Mouse (Mus musculus) MEL (cell line): ENCODE data around the gene Ccn1. TPM values are rescaled to one million over a fixed set of nuclear protein-coding genes. Genes with fewer than 3 reads are reported as not detected.

ENCODE experiments used
- DNase-seq: peaks from one replicate; pipeline ENCODE4 v3.0.0; 2011; ENCODE audit warnings: low read depth, low spot score
- H3K27ac ChIP-seq: 2 replicates; pipeline ENCODE4 v1.5.1; 2012; ENCODE audit warnings: low read depth, mild to moderate bottlenecking, control low read depth, low read length, moderate library complexity; ENCODE audit not compliant: control insufficient read depth
- H3K27me3 ChIP-seq, 2 experiments: fragments of 150-350 bp in 1 of 2; sonication (generic) in 1 of 2; 2 replicates each; pipeline ENCODE4 v1.6.1; 2012; ENCODE audit warnings: low read length in 2 of 2, mild to moderate bottlenecking in 2 of 2, improper control_type of control experiment in 1 of 2, moderate library complexity in 1 of 2; ENCODE audit not compliant: insufficient read depth in 2 of 2, control insufficient read depth in 1 of 2
- H3K36me3 ChIP-seq, 2 experiments: 2 replicates each; pipeline ENCODE4 v1.6.1; 2012 to 2014; ENCODE audit warnings: low read length in 2 of 2, improper control_type of control experiment in 1 of 2, inconsistent platforms in 1 of 2, mild to moderate bottlenecking in 1 of 2; ENCODE audit not compliant: insufficient read depth in 2 of 2, control insufficient read depth in 1 of 2
- H3K4me1 ChIP-seq, 2 experiments: fragments of 150-350 bp in 1 of 2; sonication (generic) in 1 of 2; 2 replicates each; pipeline ENCODE4 v1.6.1; 2012; ENCODE audit warnings: low read length in 2 of 2, improper control_type of control experiment in 1 of 2, mild to moderate bottlenecking in 1 of 2; ENCODE audit not compliant: insufficient read depth in 2 of 2, control insufficient read depth in 1 of 2
- H3K4me3 ChIP-seq, 2 experiments: fragments of 150-350 bp in 1 of 2; sonication (generic) in 1 of 2; 2 replicates each; pipeline ENCODE4 v1.5.1; 2012; ENCODE audit warnings: low read depth in 2 of 2, low read length in 2 of 2, mild to moderate bottlenecking in 2 of 2, moderate library complexity in 2 of 2, control low read depth in 1 of 2, improper control_type of control experiment in 1 of 2; ENCODE audit not compliant: control insufficient read depth in 1 of 2, insufficient read depth in 1 of 2
- H3K79me2 ChIP-seq: 2 replicates; pipeline ENCODE4 v1.6.1; 2012; ENCODE audit warnings: mild to moderate bottlenecking, low read length, moderate library complexity; ENCODE audit not compliant: control insufficient read depth, poor library complexity, insufficient read depth
- H3K9ac ChIP-seq: 2 replicates; pipeline ENCODE4 v1.6.1; 2012; ENCODE audit warnings: low read depth, mild to moderate bottlenecking, control low read depth, low read length, moderate library complexity; ENCODE audit not compliant: control insufficient read depth, poor library complexity, severe bottlenecking
- H3K9me3 ChIP-seq: fragments of 150-350 bp; sonication (generic); replicated peaks from 2 replicates; pipeline ENCODE4 v1.6.1; 2012; ENCODE audit warnings: mild to moderate bottlenecking, low read length, improper control_type of control experiment, moderate library complexity; ENCODE audit not compliant: insufficient read depth
- EP300 ChIP-seq, 2 experiments: IDR thresholded peaks; 2 replicates each; pipeline ENCODE4 v1.6.1; 2011; ENCODE audit warnings: improper control_type of control experiment in 2 of 2, low read length in 2 of 2, low read depth in 1 of 2, mild to moderate bottlenecking in 1 of 2
- GABPA ChIP-seq: IDR thresholded peaks from 2 replicates; pipeline ENCODE4 v1.6.1; 2012; ENCODE audit warnings: low read depth, mild to moderate bottlenecking, inconsistent platforms, low read length, improper control_type of control experiment, moderate library complexity
- KAT2A ChIP-seq: conservative IDR thresholded peaks from 2 replicates; pipeline ENCODE4 v1.6.1; 2012; ENCODE audit warnings: low read depth, low read length, improper control_type of control experiment, inconsistent platforms
- MAFK ChIP-seq: IDR thresholded peaks from 2 replicates; pipeline ENCODE4 v1.6.1; 2011; ENCODE audit warnings: low read depth, mild to moderate bottlenecking, low read length, improper control_type of control experiment, borderline replicate concordance
- MAX ChIP-seq: IDR thresholded peaks from 2 replicates; pipeline ENCODE4 v1.6.1; 2011; ENCODE audit warnings: low read length, improper control_type of control experiment
- MXI1 ChIP-seq: IDR thresholded peaks from 2 replicates; pipeline ENCODE4 v1.6.1; 2011; ENCODE audit warnings: mild to moderate bottlenecking, low read depth, low read length, improper control_type of control experiment
- MYB ChIP-seq: IDR thresholded peaks from 2 replicates; pipeline ENCODE4 v1.6.1; 2011; ENCODE audit warnings: mild to moderate bottlenecking, low read depth, low read length, improper control_type of control experiment
- SIN3A ChIP-seq: IDR thresholded peaks from 2 replicates; pipeline ENCODE4 v1.6.1; 2012; ENCODE audit warnings: low read length, improper control_type of control experiment, inconsistent platforms
- TBP ChIP-seq: IDR thresholded peaks from 2 replicates; pipeline ENCODE4 v1.8.0; 2011; ENCODE audit warnings: low read depth, low read length, improper control_type of control experiment
- UBTF ChIP-seq: IDR thresholded peaks from 2 replicates; pipeline ENCODE4 v1.6.1; 2012; ENCODE audit warnings: low read depth, mild to moderate bottlenecking, inconsistent platforms, low read length, improper control_type of control experiment, moderate library complexity, borderline replicate concordance; ENCODE audit not compliant: insufficient read depth
- USF1 ChIP-seq: IDR thresholded peaks from 2 replicates; pipeline ENCODE4 v1.6.1; 2014; ENCODE audit warnings: low read depth, mild to moderate bottlenecking, inconsistent platforms, low read length, improper control_type of control experiment, moderate library complexity
- USF2 ChIP-seq, 2 experiments: IDR thresholded peaks; 2 replicates each; pipeline ENCODE4 v1.6.1; 2011 to 2012; ENCODE audit warnings: improper control_type of control experiment in 2 of 2, low read length in 2 of 2, borderline replicate concordance in 1 of 2, inconsistent platforms in 1 of 2, low read depth in 1 of 2, mild to moderate bottlenecking in 1 of 2; ENCODE audit not compliant: insufficient read depth in 1 of 2
- polyA plus RNA-seq, 2 experiments: library from polyadenylated mRNA; stranded (reverse) in 1 of 2; unstranded in 1 of 2; fragments of >175 nt in 1 of 2; fragments of >200 nt in 1 of 2; gene quantifications; 2 replicates each; pipeline versions ENCODE4 v1.2.1 to v1.2.4; 2012; ENCODE audit warnings: low replicate concordance in 2 of 2, low read depth in 1 of 2; ENCODE audit not compliant: insufficient read length in 2 of 2, insufficient read depth in 1 of 2, missing spikeins in 1 of 2
- total RNA-seq: library from RNA; depleted of rRNA; stranded (reverse); fragments of 300-350 nt; gene quantifications from 2 replicates; pipeline ENCODE4 v1.2.3, GENCODE M21; 2012

Gene Ccn1
- total and polyA plus RNA-seq, 3 experiments, result not detected

GRCm38 (mm10) chr3:145641878-145642277 lies 7.9 kb downstream of the Ccn1 start:
- Histone ChIP-seq H3K9ac (no peak overlapping the region), H3K4me3 (no peak overlapping the region), H3K27me3 (no peaks in the 10 kb centered on the region), H3K27ac (no peak overlapping the region), H3K4me1 (no peaks in the 10 kb centered on the region), H3K36me3 (no peaks in the 10 kb centered on the region), H3K79me2 (no peaks in the 10 kb centered on the region), H3K9me3 (no peaks in the 10 kb centered on the region)
- TF ChIP-seq SIN3A (no peak), MYB (no peak), MXI1 (no peak), MAFK (no peak)
- no peak for DNase-seq

- no peak overlapping the region for H3K4me3 ChIP-seq
- TF ChIP-seq EP300 (IDR thresholded peaks at IDR 0.05; ENCODE audit: low read depth in 1 of 2, low read length in 2 of 2), result no peak
- TF ChIP-seq MAX, result no peak
- TF ChIP-seq GABPA, result no peak
- no peak for TF ChIP-seq TBP
- TF ChIP-seq, all 39 proteins: peak for 0
- Histone ChIP-seq H3K9me3 (no peaks in the 10 kb centered on the region), H3K36me3 (no peaks in the 10 kb centered on the region), H3K9ac (no peak overlapping the region), H3K27me3 (no peaks in the 10 kb centered on the region), H3K79me2 (no peaks in the 10 kb centered on the region), H3K27ac (no peak overlapping the region), H3K4me1 (no peaks in the 10 kb centered on the region)
- no peak for DNase-seq
Measured at GRCm38 (mm10) chr3:145641036-145641685, 8.6 kb downstream of the Ccn1 start.

DNA sequence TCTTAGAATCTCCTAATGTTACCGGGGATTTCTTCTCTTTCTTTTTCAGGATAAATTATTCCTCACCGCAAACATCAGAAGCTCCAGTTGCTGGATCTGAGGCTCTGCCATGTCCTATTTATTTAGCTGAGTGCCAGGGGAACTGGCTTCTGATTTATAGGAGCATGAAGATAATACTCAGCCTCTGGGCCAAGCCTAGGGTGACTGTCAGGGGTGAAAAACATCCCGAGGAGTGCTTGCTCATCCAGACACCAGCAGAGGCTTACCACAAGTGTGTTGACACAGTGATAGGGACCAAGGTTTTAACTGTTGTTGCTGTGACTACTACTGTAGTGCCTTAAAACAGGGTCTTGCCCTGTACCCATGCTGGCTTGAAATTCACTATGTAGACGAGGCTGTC lies 9.2 kb downstream of the Ccn1 start:
- H3K27ac ChIP-seq, result no peak overlapping the region
- TF ChIP-seq UBTF, result no peak
- no peak for TF ChIP-seq USF1
- TF ChIP-seq USF2 (IDR thresholded peaks at IDR 0.05; ENCODE audit: borderline replicate concordance in 1 of 2, insufficient read depth in 1 of 2, low read depth in 1 of 2, low read length in 2 of 2), result no peak
- no peak for TF ChIP-seq KAT2A
- H3K4me3 ChIP-seq, result no peak overlapping the region
- H3K9me3 ChIP-seq, result no peaks in the 10 kb centered on the region
- H3K27me3 ChIP-seq, result no peaks in the 10 kb centered on the region
- H3K9ac ChIP-seq, result no peak overlapping the region
- no peaks in the 10 kb centered on the region for H3K79me2 ChIP-seq
- DNase-seq, result no peak
- H3K36me3 ChIP-seq, result no peaks in the 10 kb centered on the region
- no peaks in the 10 kb centered on the region for H3K4me1 ChIP-seq
